Mouse (Mus musculus) retina, embryonic 14.5 days (tissue): ENCODE measurements around the gene Adam15.

ENCODE experiments used
- DNase-seq: peaks from one replicate; pipeline ENCODE4 v3.0.0-alpha.2; 2015; ENCODE audit warnings: low spot score

The Adam15 gene

DNA sequence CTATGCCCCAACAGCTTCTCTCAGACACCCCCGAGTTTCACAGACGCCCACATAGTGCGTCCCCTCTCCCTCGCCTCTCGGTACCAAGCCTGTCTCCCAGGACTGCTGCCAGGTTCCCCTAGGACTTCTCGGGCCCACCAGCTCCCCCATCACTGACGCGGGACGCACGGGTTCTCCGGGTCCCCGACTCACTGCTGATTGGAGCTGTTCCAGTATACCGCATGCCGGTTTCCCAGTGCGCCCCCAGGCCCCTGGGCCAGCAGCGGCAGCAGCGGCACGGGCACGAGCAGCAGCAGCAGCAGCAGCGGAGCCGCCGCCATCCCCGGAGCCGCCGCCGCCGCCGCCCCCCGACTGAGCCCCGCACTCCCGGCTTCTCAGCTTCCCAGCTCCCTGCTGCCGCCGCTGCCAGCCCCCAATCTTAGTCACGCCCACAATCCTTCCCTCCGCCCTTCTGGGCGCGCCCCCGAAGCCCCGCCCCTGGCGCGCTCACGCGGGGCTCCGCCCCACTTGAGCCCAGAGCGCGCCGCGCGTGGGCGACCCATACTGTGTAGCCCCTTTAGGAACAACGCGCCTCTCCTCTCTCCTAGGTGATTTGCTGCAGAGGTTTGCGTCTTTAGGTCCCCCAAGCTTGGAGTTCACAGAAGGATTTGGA, 27.2 kb downstream of the Adam15 start, which contains the start of gene Efna3:
Efna3 (minus strand) TSS at position 452 of the 652 bp plus-strand sequence.
- peak; percentile 83 for DNase-seq

- no peak for DNase-seq
Observed at GRCm38 (mm10) chr3:89322131-89322500, 27.7 kb downstream of the Adam15 start.

GRCm38 (mm10) chr3:89321183-89322130, 28.3 kb downstream of the Adam15 start:
- DNase-seq = no peak

DNA sequence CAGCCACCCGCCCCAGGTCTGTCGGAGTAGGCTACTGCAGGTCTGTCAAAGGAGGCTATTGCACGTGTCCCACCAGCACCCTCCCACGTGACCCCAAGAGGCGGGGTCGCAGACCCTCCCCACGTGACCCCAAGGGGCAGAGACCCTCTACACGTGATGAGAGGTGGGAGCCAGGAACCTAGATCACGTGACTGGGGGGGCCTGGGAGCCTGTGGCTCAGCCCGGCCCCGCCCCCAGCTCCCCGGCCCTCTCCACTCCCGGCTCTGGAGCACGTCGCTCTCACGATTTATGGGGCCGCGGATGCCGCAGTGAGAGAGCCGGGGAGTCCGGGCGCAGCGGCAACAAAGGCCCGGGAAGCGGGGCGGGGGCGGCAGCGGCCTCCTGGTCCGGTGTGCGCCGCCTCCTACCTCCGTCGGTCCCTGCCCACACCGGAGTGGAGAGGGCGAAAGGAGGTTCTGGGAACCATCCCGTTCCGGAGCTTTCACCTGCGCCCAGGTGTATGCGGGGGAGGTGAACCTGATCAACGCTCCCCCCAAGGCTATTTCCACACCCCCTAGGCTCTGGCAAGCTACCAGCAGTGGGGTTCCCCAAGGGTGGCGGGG, 29.1 kb downstream of the Adam15 start:
- DNase-seq = peak; percentile 70

- no peak for DNase-seq
Observed at GRCm38 (mm10) chr3:89319591-89320350, 30.0 kb downstream of the Adam15 start.

GRCm38 (mm10) chr3:89318971-89319590, 30.7 kb downstream of the Adam15 start:
- no peak for DNase-seq

DNA sequence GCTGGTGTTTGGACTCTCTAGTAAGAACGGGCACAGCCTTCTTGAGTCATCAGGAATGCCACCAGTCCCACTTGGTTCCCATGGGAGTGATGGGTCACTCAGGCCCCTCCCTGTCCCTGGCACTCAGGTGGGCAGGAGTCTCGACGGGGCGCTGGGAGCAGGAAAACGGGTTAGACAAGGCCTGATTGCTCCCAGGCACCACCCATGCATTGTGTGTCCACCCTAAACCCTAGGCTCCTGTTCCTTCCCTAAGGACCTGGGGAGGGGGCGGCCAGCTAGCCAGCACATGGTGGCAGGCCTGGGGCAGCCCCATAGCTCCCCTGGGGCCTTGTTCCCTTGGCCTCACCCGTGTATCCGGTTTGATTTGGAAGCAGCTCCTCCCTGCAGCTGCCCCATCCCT, 31.5 kb downstream of the Adam15 start:
- DNase-seq = no peak

DNA sequence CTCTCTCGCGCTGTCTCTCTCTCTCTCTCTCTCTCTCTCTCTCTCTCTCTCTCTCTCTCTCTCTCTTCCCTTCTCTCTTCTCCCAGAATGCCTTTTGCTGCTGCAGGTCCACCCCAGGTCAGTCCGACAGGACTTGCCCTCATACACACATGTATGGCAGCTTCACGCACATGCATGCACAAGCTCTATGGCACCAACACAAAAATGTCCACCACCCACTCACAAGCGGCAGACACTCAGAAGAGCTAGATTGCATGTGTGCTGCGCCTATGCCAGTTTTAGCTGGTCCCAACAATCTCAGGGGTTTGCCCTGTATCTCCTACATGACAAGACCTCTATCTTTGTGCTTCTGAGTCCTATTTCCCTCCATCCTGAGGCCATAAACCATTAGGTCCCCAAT, 32.5 kb downstream of the Adam15 start:
- no peak for DNase-seq

GRCm38 (mm10) chr3:89316833-89317232, 33.0 kb downstream of the Adam15 start:
- peak; percentile 92 for DNase-seq

- DNase-seq = no peak
Observed at GRCm38 (mm10) chr3:89315930-89316831, 33.6 kb downstream of the Adam15 start.

DNA sequence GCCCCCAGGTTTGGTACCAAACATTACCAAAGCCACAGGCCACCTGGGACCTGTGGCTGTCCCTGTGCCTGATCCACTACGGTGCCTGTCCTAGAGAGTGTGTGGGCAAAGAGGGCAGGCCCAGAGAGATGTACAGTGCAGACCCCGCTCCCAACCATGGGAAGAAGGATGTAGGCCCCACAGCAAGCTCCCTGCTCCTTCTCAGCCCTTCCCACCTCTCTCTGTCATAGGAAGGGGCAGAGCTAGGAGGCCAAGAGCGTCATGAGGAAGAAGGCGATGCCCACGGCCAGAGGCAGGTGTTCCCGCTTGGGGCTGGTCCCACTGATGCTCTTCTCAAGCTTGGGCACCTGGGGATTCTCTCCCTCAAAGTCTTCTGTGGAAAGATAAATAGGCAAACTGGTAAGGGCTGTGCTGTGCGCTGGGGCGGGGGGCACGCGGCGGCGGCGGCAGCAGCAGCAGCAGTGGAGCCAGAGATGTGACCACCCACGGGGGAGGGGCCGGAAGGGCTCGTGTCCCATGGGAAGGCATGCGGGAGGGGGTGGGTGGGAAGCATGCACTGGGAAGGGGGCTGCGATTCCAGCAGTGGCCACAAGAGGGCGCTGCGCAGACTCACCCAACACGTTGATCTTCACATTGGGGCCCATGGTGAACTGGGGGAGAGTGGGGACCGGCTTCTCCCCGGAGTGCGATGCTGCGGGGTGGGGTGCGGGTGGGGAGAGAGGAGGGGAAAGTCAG, 34.4 kb downstream of the Adam15 start:
- peak; percentile 94 for DNase-seq

GRCm38 (mm10) chr3:89314791-89315190, 35.0 kb downstream of the Adam15 start:
- DNase-seq = no peak

DNA sequence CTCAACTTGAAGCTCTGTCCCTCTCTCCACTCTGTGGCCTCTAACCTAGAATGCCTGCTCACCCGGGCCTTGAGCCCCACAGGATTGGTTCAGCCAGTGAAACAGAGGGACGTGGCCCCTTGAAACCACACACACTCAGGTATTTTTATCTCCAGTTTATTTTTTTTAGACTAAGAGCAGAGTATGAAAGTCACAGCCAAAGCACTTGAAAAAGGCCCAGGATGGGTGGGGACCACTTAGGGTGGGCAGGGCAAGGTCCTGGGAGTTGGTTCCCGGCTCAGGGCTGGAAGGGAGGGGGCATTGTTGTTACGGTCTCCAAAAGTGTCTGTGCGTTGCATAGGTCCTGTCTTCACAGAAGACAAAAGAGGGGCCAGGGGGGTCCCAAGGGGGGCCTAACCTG, 35.5 kb downstream of the Adam15 start:
- DNase-seq = no peak

DNA sequence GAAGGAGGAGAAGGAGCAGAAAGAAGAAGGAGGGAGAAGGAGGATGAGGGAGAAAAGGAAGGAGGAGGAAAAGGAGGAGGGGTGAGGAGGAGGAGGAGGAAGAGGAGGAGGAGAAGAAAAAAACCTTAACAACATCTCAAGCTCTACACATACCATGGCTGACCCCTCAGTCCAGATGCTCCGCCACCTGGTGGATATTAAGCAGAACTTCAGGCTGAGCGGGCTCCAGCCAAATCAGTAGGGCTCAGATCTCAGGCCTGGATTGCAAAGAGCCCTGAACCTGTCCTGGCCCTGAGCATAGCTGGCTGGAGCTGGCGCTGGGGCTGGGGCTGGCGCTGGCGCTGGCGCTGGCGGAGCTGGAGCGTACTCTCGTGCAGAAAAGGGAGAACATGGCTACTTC, 41.7 kb downstream of the Adam15 start:
- peak; percentile 87 for DNase-seq

DNA sequence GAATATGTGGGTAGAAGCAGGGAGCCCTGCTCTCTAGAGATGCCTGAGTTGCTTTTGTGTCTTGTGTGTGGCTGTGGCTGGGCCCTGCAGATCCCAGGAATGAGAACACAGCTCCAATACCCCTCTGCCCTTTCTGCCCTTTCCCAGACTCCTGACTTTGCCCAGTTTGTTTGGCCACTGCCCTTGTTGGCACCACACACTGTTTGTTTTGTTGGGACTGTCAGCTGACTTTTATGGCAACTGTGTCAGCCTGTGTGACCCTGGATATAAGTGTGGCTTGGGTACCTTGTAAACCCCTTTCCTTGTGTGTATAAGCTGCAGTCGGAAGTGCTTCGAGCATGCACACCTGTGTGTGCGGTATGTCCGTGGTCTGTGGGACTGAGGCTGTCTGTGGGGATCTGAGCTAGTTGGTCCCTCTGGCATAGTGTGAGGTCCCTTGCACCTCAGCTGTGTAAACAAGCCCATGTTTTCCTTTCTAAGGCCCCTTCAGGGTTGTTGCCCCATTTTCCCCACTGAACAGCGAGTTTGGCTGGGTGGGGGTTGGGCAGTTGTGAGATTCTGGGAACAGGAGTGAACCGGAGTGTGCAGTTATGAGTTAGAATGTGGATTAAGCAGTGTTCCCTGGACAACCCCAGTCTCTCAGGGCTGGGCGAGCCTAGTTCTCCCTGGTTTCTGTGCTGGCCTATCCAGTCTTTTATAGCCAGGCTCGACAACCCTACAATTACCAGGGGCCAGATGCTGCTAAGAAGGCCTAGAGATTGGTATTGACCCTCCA, 44.1 kb downstream of the Adam15 start:
- DNase-seq = no peak

GRCm38 (mm10) chr3:89305105-89305504, 44.7 kb downstream of the Adam15 start:
- no peak for DNase-seq

DNA sequence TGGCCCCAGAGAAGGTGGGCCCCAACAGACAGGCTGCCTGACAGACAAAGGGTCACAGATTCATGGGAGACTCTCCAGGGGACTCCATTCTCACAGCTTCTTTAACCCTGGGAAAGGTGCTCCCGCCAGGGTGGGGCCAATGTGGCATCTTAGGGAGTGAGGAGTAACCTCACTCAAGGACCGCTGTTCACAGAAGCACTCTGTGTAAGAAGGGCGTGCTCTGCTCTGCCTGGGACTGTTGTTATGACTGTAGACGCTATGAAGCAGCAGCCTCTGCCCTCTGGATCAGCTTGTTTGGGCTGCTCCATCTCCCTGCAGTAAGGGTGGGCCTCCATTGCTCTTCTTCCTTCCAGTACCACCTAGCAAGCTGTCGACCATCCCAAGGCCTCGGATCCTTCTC, 45.4 kb downstream of the Adam15 start:
- DNase-seq = no peak

GRCm38 (mm10) chr3:89300514-89300913, 49.3 kb downstream of the Adam15 start:
- DNase-seq = no peak

- DNase-seq = no peak
Observed at GRCm38 (mm10) chr3:89300071-89300470, 49.7 kb downstream of the Adam15 start.
